Mouse (Mus musculus) neural tube, embryonic 11.5 days (tissue): ENCODE measurements around the gene Spata31d1c. TPM values are rescaled to one million over a fixed set of nuclear protein-coding genes. Genes with fewer than 3 reads are reported as not detected.

Experiments
- ATAC-seq: fragments of 200-750 bp; cut with Nextera tagmentation; 2 replicates; pipeline ENCODE4 v1.8.0; 2017; ENCODE audit warnings: moderate number of reproducible peaks, mild to moderate bottlenecking, moderate TSS enrichment, moderate library complexity; ENCODE audit not compliant: insufficient read depth, low FRiP score, low TSS enrichment
- DNase-seq: peaks from one replicate; pipeline ENCODE4 v3.0.0-alpha.2; 2015; ENCODE audit warnings: low spot score
- H3K27ac ChIP-seq: fragments of 300-500 bp; sonication (generic); 2 replicates; pipeline ENCODE4 v1.5.1; 2014; ENCODE audit warnings: low read depth, mild to moderate bottlenecking, low read length
- H3K27me3 ChIP-seq: fragments of 300-500 bp; sonication (generic); 2 replicates; pipeline ENCODE4 v1.6.1; 2014; ENCODE audit warnings: mild to moderate bottlenecking, low read length, mixed read lengths; ENCODE audit not compliant: control insufficient read depth, insufficient read depth
- H3K36me3 ChIP-seq: fragments of 300-500 bp; sonication (generic); 2 replicates; pipeline ENCODE4 v1.6.1; 2014; ENCODE audit warnings: mild to moderate bottlenecking, low read length, moderate library complexity, mixed read lengths; ENCODE audit not compliant: control insufficient read depth, insufficient read depth
- H3K4me1 ChIP-seq: fragments of 300-500 bp; sonication (generic); 2 replicates; pipeline ENCODE4 v1.6.1; 2014; ENCODE audit warnings: low read length, mixed read lengths; ENCODE audit not compliant: control insufficient read depth, insufficient read depth
- H3K4me2 ChIP-seq: fragments of 300-500 bp; sonication (generic); 2 replicates; pipeline ENCODE4 v1.6.1; 2014; ENCODE audit warnings: low read depth, mild to moderate bottlenecking, moderate library complexity
- H3K4me3 ChIP-seq: fragments of 300-500 bp; sonication (generic); 2 replicates; pipeline ENCODE4 v1.5.1; 2014; ENCODE audit warnings: low read depth, low read length
- H3K9ac ChIP-seq: fragments of 300-500 bp; sonication (generic); 2 replicates; pipeline ENCODE4 v1.6.1; 2014; ENCODE audit warnings: mild to moderate bottlenecking, low read length
- H3K9me3 ChIP-seq: fragments of 300-500 bp; sonication (generic); 2 replicates; pipeline ENCODE4 v1.6.1; 2016; ENCODE audit warnings: low read length; ENCODE audit not compliant: control insufficient read depth
- WGBS: fragments of 180-500 bp; shearing (Covaris S2); extraction: QIAGEN DNeasy Blood & Tissue Kit; methylation state at CpG from one replicate; pipeline ENCODE4 v1.1.7; 2014; 5-methylcytosine and 5-hydroxymethylcytosine counted together
- polyA plus RNA-seq: library from polyadenylated mRNA; unstranded; fragments of >200 nt; fragmentation: Nextera tagmentation; extraction: Ambion mirVana; gene quantifications from 2 replicates; pipeline ENCODE4 v1.2.1, GENCODE M21; 2014

Spata31d1c gene
- polyA plus RNA-seq: not detected in 2 replicates

GRCm38 (mm10) chr13:65032758-65033157, at the start of gene Spata31d1c:
TSS of gene Spata31d1c (plus strand) at chr13:65033058.
- no peak within 1 kb of the TSS for H3K27ac ChIP-seq
- no peaks in the 10 kb centered on the region for H3K9me3 ChIP-seq
- no peaks in the 10 kb centered on the region for H3K27me3 ChIP-seq
- ATAC-seq: no peak
- no peaks in the 10 kb centered on the region for H3K36me3 ChIP-seq
- no peaks in the 10 kb centered on the region for H3K4me1 ChIP-seq
- no peak within 1 kb of the TSS for H3K4me2 ChIP-seq
- H3K9ac ChIP-seq: no peak within 1 kb of the TSS
- no peak within 1 kb of the TSS for H3K4me3 ChIP-seq
- DNase-seq: no peak

GRCm38 (mm10) chr13:64988828-64989227, 44.0 kb upstream of the Spata31d1c start:
- Histone ChIP-seq H3K4me1 (no peaks in the 10 kb centered on the region), H3K4me3 (no peak overlapping the region), H3K9me3 (no peaks in the 10 kb centered on the region), H3K27ac (no peak overlapping the region), H3K4me2 (no peak overlapping the region), H3K36me3 (no peaks in the 10 kb centered on the region), H3K9ac (no peak overlapping the region), H3K27me3 (no peaks in the 10 kb centered on the region)
- ATAC-seq (no peak), DNase-seq (no peak)

GRCm38 (mm10) chr13:65005414-65005813, 27.4 kb upstream of the Spata31d1c start:
- no peak for DNase-seq

GRCm38 (mm10) chr13:65006760-65007159, 26.1 kb upstream of the Spata31d1c start:
- H3K4me3 ChIP-seq: no peak overlapping the region
- no peaks in the 10 kb centered on the region for H3K4me1 ChIP-seq
- no peak overlapping the region for H3K27ac ChIP-seq
- DNase-seq (no peak), ATAC-seq (no peak)
- H3K9ac ChIP-seq: no peak overlapping the region
- H3K36me3 ChIP-seq: no peaks in the 10 kb centered on the region
- H3K4me2 ChIP-seq: no peak overlapping the region
- H3K9me3 ChIP-seq: no peaks in the 10 kb centered on the region
- 88% methylated on average over 1 of the region's 1 CpGs for WGBS
- H3K27me3 ChIP-seq: no peaks in the 10 kb centered on the region

More at GRCm38 (mm10) chr13:65005414-65005813, 27.4 kb upstream of the Spata31d1c start:
- Histone ChIP-seq H3K4me2 (no peak overlapping the region), H3K36me3 (no peaks in the 10 kb centered on the region), H3K27me3 (no peaks in the 10 kb centered on the region), H3K9me3 (no peaks in the 10 kb centered on the region), H3K4me1 (no peaks in the 10 kb centered on the region), H3K27ac (no peak overlapping the region), H3K4me3 (no peak overlapping the region), H3K9ac (no peak overlapping the region)
- ATAC-seq: no peak

GRCm38 (mm10) chr13:65007971-65008370, 24.9 kb upstream of the Spata31d1c start:
- no peak overlapping the region for H3K4me2 ChIP-seq
- no peaks in the 10 kb centered on the region for H3K27me3 ChIP-seq
- no peak for DNase-seq
- no peaks in the 10 kb centered on the region for H3K36me3 ChIP-seq
- WGBS: 60% methylated on average over 1 of the region's 1 CpGs
- H3K4me1 ChIP-seq: no peaks in the 10 kb centered on the region
- no peak for ATAC-seq
- no peak overlapping the region for H3K4me3 ChIP-seq
- no peak overlapping the region for H3K9ac ChIP-seq
- H3K27ac ChIP-seq: no peak overlapping the region
- H3K9me3 ChIP-seq: no peaks in the 10 kb centered on the region

- 47% methylated on average over 4 of the region's 4 CpGs for WGBS
Measured at GRCm38 (mm10) chr13:65011052-65011738, 21.7 kb upstream of the Spata31d1c start.

GRCm38 (mm10) chr13:65035057-65035456, 2.2 kb downstream of the Spata31d1c start:
- Histone ChIP-seq H3K4me3 (no peak overlapping the region), H3K27ac (no peak overlapping the region), H3K9me3 (no peaks in the 10 kb centered on the region), H3K36me3 (no peaks in the 10 kb centered on the region), H3K4me2 (no peak overlapping the region), H3K27me3 (no peaks in the 10 kb centered on the region), H3K4me1 (no peaks in the 10 kb centered on the region), H3K9ac (no peak overlapping the region)
- WGBS: 63% methylated on average over 4 of the region's 4 CpGs
- no peak for ATAC-seq
- DNase-seq: no peak

More at GRCm38 (mm10) chr13:65011052-65011738, 21.7 kb upstream of the Spata31d1c start:
- ATAC-seq (no peak), DNase-seq (no peak)
- no peaks in the 10 kb centered on the region for H3K4me1 ChIP-seq
- H3K9me3 ChIP-seq: no peaks in the 10 kb centered on the region
- H3K27ac ChIP-seq: no peak overlapping the region
- H3K36me3 ChIP-seq: no peaks in the 10 kb centered on the region
- no peaks in the 10 kb centered on the region for H3K27me3 ChIP-seq
- no peak overlapping the region for H3K9ac ChIP-seq
- no peak overlapping the region for H3K4me3 ChIP-seq
- H3K4me2 ChIP-seq: no peak overlapping the region

GRCm38 (mm10) chr13:65052660-65053059, 19.8 kb downstream of the Spata31d1c start, which contains the start of gene Prss47:
TSS of gene Prss47 (minus strand) at chr13:65052760.
- no peaks in the 10 kb centered on the region for H3K9me3 ChIP-seq
- DNase-seq: no peak
- H3K27ac ChIP-seq: no peak within 1 kb of the TSS
- H3K36me3 ChIP-seq: no peaks in the 10 kb centered on the region
- H3K9ac ChIP-seq: no peak within 1 kb of the TSS
- no peak within 1 kb of the TSS for H3K4me2 ChIP-seq
- H3K27me3 ChIP-seq: no peaks in the 10 kb centered on the region
- 90% methylated on average over 9 of the region's 9 CpGs for WGBS
- ATAC-seq: no peak
- no peaks in the 10 kb centered on the region for H3K4me1 ChIP-seq
- no peak within 1 kb of the TSS for H3K4me3 ChIP-seq

GRCm38 (mm10) chr13:65069969-65070368, 37.1 kb downstream of the Spata31d1c start:
- no peaks in the 10 kb centered on the region for H3K4me1 ChIP-seq
- no peak overlapping the region for H3K4me2 ChIP-seq
- no peak overlapping the region for H3K27ac ChIP-seq
- DNase-seq: no peak
- H3K9ac ChIP-seq: no peak overlapping the region
- no peaks in the 10 kb centered on the region for H3K27me3 ChIP-seq
- no peaks in the 10 kb centered on the region for H3K9me3 ChIP-seq
- H3K4me3 ChIP-seq: no peak overlapping the region
- peaks cover 2% of the 10 kb centered on the region; the same call in 1 of the 2 replicates for H3K36me3 ChIP-seq
- no peak for ATAC-seq
- 82% methylated on average over 2 of the region's 2 CpGs for WGBS
